Mouse (Mus musculus) embryonic facial prominence, embryonic 10.5 days (tissue): Measurements from ENCODE around the gene Lyst. TPM values are rescaled to one million over a fixed set of nuclear protein-coding genes. Genes with fewer than 3 reads are reported as not detected.
A peak's percentile ranks its signal among the peaks of the same experiment; 100 is the strongest.
"Not testable (repeated sequence)": the region's sequence is repeated elsewhere in the genome, so short reads cannot be mapped to it uniquely, and the experiment has no call there.

Experiments
- DNase-seq: peaks from one replicate; pipeline ENCODE4 v3.0.0-alpha.2; 2017; ENCODE audit warnings: low spot score
- H3K27ac ChIP-seq: fragments of 300-500 bp; sonication (generic); replicated peaks from 2 replicates; pipeline ENCODE4 v1.5.1; 2016; ENCODE audit warnings: mild to moderate bottlenecking
- H3K27me3 ChIP-seq: fragments of 300-500 bp; sonication (generic); replicated peaks from 2 replicates; pipeline ENCODE4 v1.6.1; 2016; ENCODE audit warnings: low read depth, mild to moderate bottlenecking; ENCODE audit not compliant: poor library complexity, severe bottlenecking
- H3K36me3 ChIP-seq: fragments of 300-500 bp; sonication (generic); replicated peaks from 2 replicates; pipeline ENCODE4 v1.6.1; 2016; ENCODE audit warnings: mild to moderate bottlenecking, moderate library complexity
- H3K4me1 ChIP-seq: fragments of 300-500 bp; sonication (generic); 2 replicates; pipeline ENCODE4 v1.6.1; 2016
- H3K4me3 ChIP-seq: fragments of 300-500 bp; sonication (generic); 2 replicates; pipeline ENCODE4 v1.5.1; 2016; ENCODE audit warnings: mild to moderate bottlenecking, moderate library complexity
- H3K9me3 ChIP-seq: fragments of 300-500 bp; sonication (generic); 2 replicates; pipeline ENCODE4 v1.6.1; 2016; ENCODE audit warnings: mild to moderate bottlenecking
- WGBS: fragments of 180-500 bp; shearing (Covaris S2); methylation state at CpG from one replicate; pipeline ENCODE4 v1.1.7; 2016; 5-methylcytosine and 5-hydroxymethylcytosine counted together
- polyA plus RNA-seq: library from polyadenylated mRNA; unstranded; fragments of >200 nt; fragmentation: Nextera tagmentation; extraction: Ambion mirVana; gene quantifications from 2 replicates; pipeline ENCODE4 v1.2.1, GENCODE M21; 2016

The Lyst gene
- polyA plus RNA-seq, result 3.5 and 3.6 TPM in 2 replicates

- DNase-seq, result peak; percentile 99
- WGBS, result under 1% methylated on average over 88 of the region's 88 CpGs
- peak within 1 kb of the TSS; percentile 81 for H3K4me3 ChIP-seq
- H3K27me3 ChIP-seq, result peaks cover 5% of the 10 kb centered on the region; the same call in 1 of the 2 replicates
- no peaks in the 10 kb centered on the region for H3K36me3 ChIP-seq
- peaks cover 13% of the 10 kb centered on the region; the same call in 1 of the 2 replicates for H3K4me1 ChIP-seq
- peak within 1 kb of the TSS; percentile 85 for H3K27ac ChIP-seq
- H3K9me3 ChIP-seq, result no peaks in the 10 kb centered on the region
These were observed at the start of gene Lyst for GRCm38 (mm10) chr13:13590048-13591011. Gene Lyst (plus strand): TSS chr13:13590397.

- 92% methylated on average over 10 of the region's 10 CpGs for WGBS
- DNase-seq, H3K4me3 ChIP-seq: not testable (repeated sequence)
These were observed 47.1 kb upstream of the Lyst start for GRCm38 (mm10) chr13:13543073-13543472.

GRCm38 (mm10) chr13:13546792-13547191 is 43.4 kb upstream of the Lyst start:
- WGBS, result 76% methylated on average over 3 of the region's 3 CpGs
- no peak for DNase-seq
- H3K9me3 ChIP-seq, result no peaks in the 10 kb centered on the region; the same call in 1 of the 2 replicates
- H3K4me1 ChIP-seq, result peaks cover 9% of the 10 kb centered on the region; the same call in 1 of the 2 replicates
- H3K27ac ChIP-seq, result no peak overlapping the region
- H3K36me3 ChIP-seq, result no peaks in the 10 kb centered on the region
- no peaks in the 10 kb centered on the region for H3K27me3 ChIP-seq
- H3K4me3 ChIP-seq, result no peak overlapping the region

More at GRCm38 (mm10) chr13:13543073-13543472, 47.1 kb upstream of the Lyst start:
- H3K4me1 ChIP-seq, H3K27me3 ChIP-seq, H3K27ac ChIP-seq, H3K9me3 ChIP-seq, H3K36me3 ChIP-seq: not testable (repeated sequence)

- WGBS, result 89% methylated on average over 4 of the region's 4 CpGs
- no peaks in the 10 kb centered on the region; the same call in 1 of the 2 replicates for H3K9me3 ChIP-seq
These were observed 42.3 kb upstream of the Lyst start for GRCm38 (mm10) chr13:13547889-13548288.

GRCm38 (mm10) chr13:13548431-13549190 is 41.6 kb upstream of the Lyst start:
- Histone ChIP-seq H3K4me3 (no peak overlapping the region), H3K27ac (no peak overlapping the region), H3K36me3 (no peaks in the 10 kb centered on the region), H3K9me3 (no peaks in the 10 kb centered on the region; the same call in 1 of the 2 replicates), H3K27me3 (no peaks in the 10 kb centered on the region), H3K4me1 (peaks cover 9% of the 10 kb centered on the region; the same call in 1 of the 2 replicates)
- 88% methylated on average over 6 of the region's 6 CpGs for WGBS
- DNase-seq, result no peak

More at GRCm38 (mm10) chr13:13547889-13548288, 42.3 kb upstream of the Lyst start:
- DNase-seq, result no peak
- Histone ChIP-seq H3K36me3 (no peaks in the 10 kb centered on the region), H3K27ac (no peak overlapping the region), H3K4me1 (peaks cover 9% of the 10 kb centered on the region; the same call in 1 of the 2 replicates), H3K27me3 (no peaks in the 10 kb centered on the region), H3K4me3 (no peak overlapping the region)

- DNase-seq, result no peak
- whole genome bisulfite sequencing, result 73% methylated on average over 9 of the region's 9 CpGs
- Histone ChIP-seq H3K27me3 (no peaks in the 10 kb centered on the region), H3K36me3 (no peaks in the 10 kb centered on the region), H3K4me3 (no peak overlapping the region), H3K9me3 (no peaks in the 10 kb centered on the region), H3K27ac (no peak overlapping the region; the same call in 1 of the 2 replicates), H3K4me1 (peaks cover 9% of the 10 kb centered on the region; the same call in 1 of the 2 replicates)
These were observed 40.2 kb upstream of the Lyst start for GRCm38 (mm10) chr13:13549687-13550660.

GRCm38 (mm10) chr13:13552020-13552419 is 38.2 kb upstream of the Lyst start:
- H3K4me3 ChIP-seq, result no peak overlapping the region
- H3K27me3 ChIP-seq, result no peaks in the 10 kb centered on the region
- DNase-seq, result no peak
- H3K9me3 ChIP-seq, result no peaks in the 10 kb centered on the region
- H3K36me3 ChIP-seq, result no peaks in the 10 kb centered on the region
- peaks cover 5% of the 10 kb centered on the region; the same call in 1 of the 2 replicates for H3K4me1 ChIP-seq
- no peak overlapping the region for H3K27ac ChIP-seq
- 37% methylated on average over 3 of the region's 3 CpGs for WGBS

GRCm38 (mm10) chr13:13553660-13554059 is 36.5 kb upstream of the Lyst start:
- Histone ChIP-seq H3K27me3 (no peaks in the 10 kb centered on the region), H3K9me3 (no peaks in the 10 kb centered on the region), H3K27ac (no peak overlapping the region), H3K4me3 (no peak overlapping the region), H3K4me1 (peaks cover 5% of the 10 kb centered on the region; the same call in 1 of the 2 replicates), H3K36me3 (no peaks in the 10 kb centered on the region)
- DNase-seq, result no peak
- WGBS, result 74% methylated on average over 1 of the region's 1 CpGs

- WGBS, result 93% methylated on average over 3 of the region's 3 CpGs
- no peak for DNase-seq
These were observed 35.0 kb upstream of the Lyst start for GRCm38 (mm10) chr13:13555196-13555595.

GRCm38 (mm10) chr13:13557001-13557743 is 33.0 kb upstream of the Lyst start:
- no peaks in the 10 kb centered on the region for H3K4me1 ChIP-seq
- H3K27ac ChIP-seq, result no peak overlapping the region
- WGBS, result 85% methylated on average over 5 of the region's 5 CpGs
- DNase-seq, result no peak
- no peaks in the 10 kb centered on the region for H3K27me3 ChIP-seq
- H3K36me3 ChIP-seq, result no peaks in the 10 kb centered on the region
- H3K9me3 ChIP-seq, result no peaks in the 10 kb centered on the region
- no peak overlapping the region for H3K4me3 ChIP-seq

More at GRCm38 (mm10) chr13:13555196-13555595, 35.0 kb upstream of the Lyst start:
- no peaks in the 10 kb centered on the region for H3K36me3 ChIP-seq
- no peaks in the 10 kb centered on the region for H3K4me1 ChIP-seq
- no peaks in the 10 kb centered on the region for H3K9me3 ChIP-seq
- H3K27me3 ChIP-seq, result no peaks in the 10 kb centered on the region
- H3K27ac ChIP-seq, result no peak overlapping the region
- no peak overlapping the region for H3K4me3 ChIP-seq

GRCm38 (mm10) chr13:13558251-13558650 is 31.9 kb upstream of the Lyst start:
- H3K27ac ChIP-seq, result no peak overlapping the region
- WGBS, result 69% methylated on average over 2 of the region's 2 CpGs
- no peaks in the 10 kb centered on the region for H3K9me3 ChIP-seq
- DNase-seq, result no peak
- no peak overlapping the region for H3K4me3 ChIP-seq
- no peaks in the 10 kb centered on the region for H3K36me3 ChIP-seq
- H3K4me1 ChIP-seq, result no peaks in the 10 kb centered on the region
- H3K27me3 ChIP-seq, result no peaks in the 10 kb centered on the region
